Mouse (Mus musculus) heart, adult 18-20 months (tissue): ENCODE data around the gene Taldo1. TPM values are rescaled to one million over a fixed set of nuclear protein-coding genes. Genes with fewer than 3 reads are reported as not detected.
A peak's percentile ranks its signal among the peaks of the same experiment; 100 is the strongest.

Experiments
- DNase-seq, 2 experiments: peaks; one replicate each; pipeline ENCODE4 v3.0.0; 2021 to 2022; ENCODE audit warnings: mixed read lengths in 1 of 2
- long read RNA-seq, 2 experiments: library from polyadenylated mRNA; stranded (forward); transcript quantifications; one replicate each; pipeline ENCODE4 v2.0.0; 2021
- total RNA-seq, 2 experiments: library from RNA; stranded (reverse); gene quantifications; 2 replicates each; pipeline ENCODE4 v1.2.3; 2021

Gene Taldo1
- 100 to 1,000 TPM; 106 to 141 TPM for total RNA-seq
- long read RNA-seq, experiment 1, transcript Taldo1-201 (8 exons, 1,229 nt), result major isoform, 150 of 158 reads
- long read RNA-seq, experiment 1, partial matches to known transcripts, result 8 of 158 reads
- long read RNA-seq, experiment 1, other reads (novel, unspliced or antisense), result 0 of 158 reads
- long read RNA-seq, experiment 2, transcript Taldo1-201 (8 exons, 1,229 nt), result major isoform, 134 of 137 reads
- long read RNA-seq, experiment 2, partial matches to known transcripts, result 1 of 137 reads
- long read RNA-seq, experiment 2, other reads (novel, unspliced or antisense), result 1 of 137 reads

DNA sequence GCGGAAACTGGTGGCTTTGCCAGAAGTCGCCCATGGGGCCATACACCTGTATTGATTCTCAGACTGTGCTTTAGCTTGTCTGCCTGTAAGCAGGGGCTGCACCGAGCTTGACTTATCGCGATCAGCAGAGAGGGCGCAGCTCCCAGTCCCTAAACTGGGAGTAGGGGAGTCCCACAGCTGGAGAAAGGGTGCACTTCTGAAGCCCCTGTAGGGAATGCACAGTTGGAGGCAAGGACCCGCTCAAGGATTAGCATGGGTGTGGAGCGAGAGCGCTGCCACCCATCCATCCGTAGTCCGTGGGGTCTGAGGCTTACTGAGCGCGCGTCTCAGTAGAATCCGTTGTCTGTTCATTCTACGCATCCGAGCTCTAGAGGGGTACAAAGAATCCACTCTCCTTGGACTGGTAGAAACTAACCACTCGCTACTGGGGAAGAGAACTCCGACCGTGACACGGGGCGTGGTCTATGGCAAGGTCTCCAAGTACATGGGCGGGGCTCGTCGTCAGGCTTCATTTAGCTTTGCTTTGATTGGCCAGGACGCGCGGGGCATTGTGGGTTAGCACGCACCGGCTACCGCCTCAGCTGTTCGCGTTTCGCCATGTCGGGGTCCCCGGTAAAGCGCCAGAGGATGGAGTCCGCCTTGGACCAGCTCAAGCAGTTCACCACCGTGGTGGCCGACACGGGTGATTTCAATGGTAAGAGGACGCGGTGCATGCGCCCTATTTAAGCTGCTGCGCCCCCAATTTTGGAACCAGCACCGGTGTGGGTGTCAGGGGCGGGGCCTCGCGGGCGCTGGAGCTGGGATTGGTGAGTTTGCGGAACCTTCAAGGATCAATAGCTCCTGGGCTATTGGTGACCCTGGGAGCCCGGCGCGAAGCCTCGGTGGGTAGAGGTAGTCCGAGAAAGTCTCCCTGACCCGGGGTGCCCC is at the start of gene Taldo1:
Taldo1 (plus strand) TSS at position 575 of the 927 bp plus-strand sequence.
- peak; percentile 98 for DNase-seq

DNA sequence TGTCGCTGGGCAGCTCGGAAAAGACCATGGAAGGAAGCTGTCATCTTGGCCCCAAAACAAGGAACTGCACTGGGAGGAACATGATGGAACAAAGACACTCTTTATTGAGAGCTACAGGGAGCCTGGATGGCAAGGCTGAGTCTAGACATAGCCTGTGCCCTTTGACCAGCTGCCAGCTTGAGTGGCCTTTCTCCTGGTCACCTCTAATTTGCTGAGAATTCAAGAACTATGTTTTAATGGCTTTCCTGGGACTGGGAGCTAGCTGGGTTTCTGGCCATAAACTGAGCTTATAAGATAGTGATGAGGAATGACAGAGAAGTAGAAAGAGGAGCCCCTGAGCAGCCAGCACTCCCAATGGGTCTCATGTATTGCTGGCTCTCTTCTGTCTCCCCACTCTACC is 48.8 kb upstream of the Taldo1 start:
- no peak for DNase-seq

DNA sequence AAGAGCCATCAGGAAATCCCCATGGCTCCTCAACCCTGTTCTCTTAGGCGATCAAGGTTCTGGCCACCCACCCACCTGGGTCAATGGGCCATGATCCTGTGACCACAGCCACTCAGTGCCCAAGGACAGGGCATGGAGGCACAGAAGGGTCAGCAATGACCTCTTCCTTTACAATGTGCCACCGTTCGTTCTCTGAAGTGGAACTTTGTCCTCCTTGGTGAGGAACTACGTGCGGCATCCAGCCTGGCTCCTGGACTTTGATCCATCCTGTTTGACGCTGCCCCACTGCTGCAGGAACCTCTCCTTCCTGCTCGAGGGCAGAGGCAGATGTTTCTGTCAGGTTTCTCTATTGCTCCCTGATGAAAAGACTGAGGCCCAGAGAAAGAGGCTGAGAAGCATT is 48.3 kb upstream of the Taldo1 start:
- DNase-seq, result no peak

DNA sequence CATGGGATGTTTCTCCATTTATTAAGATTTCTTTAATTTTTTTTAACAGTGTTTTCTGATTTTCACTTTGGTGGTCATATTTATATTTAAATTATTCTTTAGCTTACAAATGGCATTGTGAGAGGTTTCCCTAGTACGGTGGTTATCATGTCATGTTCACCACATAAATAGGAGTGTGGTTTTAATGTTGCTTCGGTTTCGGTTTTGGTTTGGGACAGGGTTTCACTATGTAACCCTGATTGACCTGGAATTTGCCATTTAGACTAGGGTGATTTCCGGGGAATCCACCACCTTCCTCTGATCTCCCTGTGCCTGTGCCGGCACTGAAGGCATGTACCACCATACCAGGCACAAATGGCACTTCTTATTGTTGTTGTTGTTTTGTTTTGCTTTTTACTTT is 47.2 kb upstream of the Taldo1 start:
- no peak for DNase-seq

DNA sequence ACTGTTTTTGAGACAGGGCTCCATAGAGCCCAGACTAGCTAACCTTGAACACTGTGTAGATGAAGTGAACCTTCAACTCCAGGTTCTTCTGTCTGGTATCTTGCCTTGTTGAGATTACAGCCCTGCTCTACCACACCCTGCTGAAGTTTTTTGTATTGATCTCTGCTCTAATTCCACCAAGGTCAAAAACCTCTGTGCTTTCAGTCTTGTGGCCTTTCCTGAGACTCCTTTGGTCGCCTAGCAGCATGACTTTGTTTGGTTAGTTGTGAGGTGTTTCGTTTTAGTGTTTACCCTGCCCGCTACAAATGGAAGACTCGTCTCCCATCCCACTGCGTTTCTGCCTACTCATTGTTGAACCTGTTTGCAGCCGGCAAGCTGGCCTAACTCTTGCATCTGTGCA is 40.9 kb upstream of the Taldo1 start:
- no peak for DNase-seq

DNA sequence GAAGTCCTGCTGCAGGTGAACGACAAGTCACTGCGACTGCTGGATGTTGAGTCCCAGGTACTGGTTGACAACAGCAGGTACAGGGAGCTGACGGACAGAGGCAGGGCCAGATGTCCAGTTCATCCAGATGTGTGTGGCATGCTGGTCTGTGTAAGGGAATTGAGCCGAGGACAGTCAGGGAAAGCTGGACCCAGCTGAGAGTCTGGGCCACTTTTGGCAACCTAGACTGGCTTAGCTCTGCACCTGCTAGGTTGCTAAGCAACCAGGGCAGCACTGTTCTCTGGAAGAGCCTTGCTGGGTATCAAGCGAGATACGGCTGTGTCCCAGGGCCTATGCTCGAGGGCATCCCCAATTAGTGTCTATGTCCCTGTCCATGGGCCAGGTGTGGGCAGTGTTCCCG is 36.9 kb upstream of the Taldo1 start:
- no peak for DNase-seq

DNA sequence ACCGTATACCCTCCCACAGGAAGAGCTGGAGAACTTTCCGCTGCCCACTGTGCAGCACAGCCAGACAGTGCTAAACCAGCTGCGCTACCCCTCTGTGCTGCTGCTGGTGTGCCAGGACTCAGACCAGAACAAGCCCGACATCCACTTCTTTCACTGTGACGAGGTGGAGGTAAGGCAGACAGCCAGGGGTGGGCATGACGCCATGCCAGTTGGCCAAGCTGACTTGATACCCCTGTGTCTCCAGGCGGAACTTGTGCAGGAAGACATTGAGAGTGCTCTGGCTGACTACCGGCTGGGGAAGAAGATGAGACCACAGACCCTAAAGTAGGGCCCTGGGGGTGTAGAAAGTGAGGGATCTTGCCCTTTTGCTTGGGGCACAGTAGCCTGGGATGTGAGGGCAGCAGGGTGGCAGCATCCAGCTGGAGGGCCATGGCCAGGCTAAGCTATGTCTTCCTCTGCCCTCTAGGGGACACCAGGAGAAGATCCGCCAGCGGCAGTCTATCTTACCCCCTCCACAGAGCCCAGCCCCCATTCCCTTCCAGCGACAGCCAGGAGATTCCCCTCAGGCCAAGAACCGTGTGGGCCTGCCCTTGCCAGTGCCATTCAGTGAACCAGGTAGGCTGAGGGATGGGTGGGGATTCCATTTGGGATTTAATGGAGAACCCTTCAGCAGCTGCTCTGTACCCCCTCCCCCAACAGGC is 36.2 kb upstream of the Taldo1 start:
- no peak for DNase-seq

DNA sequence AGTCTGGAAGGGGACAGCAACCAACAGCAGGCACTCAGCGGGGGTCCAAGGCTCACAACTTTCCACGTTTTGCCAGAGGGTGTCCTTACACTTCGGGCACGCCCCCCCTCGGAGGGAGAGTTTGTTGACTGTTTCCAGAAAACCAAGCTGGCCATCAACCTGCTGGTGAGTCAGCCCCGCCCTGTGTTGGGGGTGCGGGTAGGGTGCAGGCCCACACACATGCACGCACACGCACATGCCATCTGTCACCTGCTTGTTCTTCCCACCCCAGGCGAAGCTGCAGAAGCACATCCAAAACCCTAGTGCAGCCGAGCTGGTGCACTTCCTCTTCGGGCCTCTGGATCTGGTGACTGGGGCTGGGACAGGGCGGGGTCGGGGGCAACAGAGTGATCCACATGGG is 35.0 kb upstream of the Taldo1 start:
- no peak for DNase-seq

DNA sequence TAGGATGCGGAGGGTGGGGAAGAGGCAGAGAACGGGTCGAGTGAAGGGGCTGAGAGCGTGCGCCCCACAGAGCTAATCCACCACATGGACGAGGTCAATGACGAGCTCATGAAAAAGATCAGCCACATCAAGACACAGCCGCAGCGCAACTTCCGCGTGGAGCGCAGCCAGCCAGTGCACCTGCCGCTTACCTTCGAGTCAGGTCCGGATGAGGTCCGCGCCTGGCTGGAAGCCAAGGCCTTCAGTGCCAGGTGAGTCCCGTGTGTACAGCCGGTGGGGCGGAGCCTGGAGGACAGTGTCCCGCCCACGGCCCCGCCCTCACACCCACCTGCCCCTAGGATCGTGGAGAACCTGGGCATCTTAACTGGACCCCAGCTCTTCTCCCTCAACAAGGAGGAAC is 30.5 kb upstream of the Taldo1 start:
- DNase-seq, result no peak

DNA sequence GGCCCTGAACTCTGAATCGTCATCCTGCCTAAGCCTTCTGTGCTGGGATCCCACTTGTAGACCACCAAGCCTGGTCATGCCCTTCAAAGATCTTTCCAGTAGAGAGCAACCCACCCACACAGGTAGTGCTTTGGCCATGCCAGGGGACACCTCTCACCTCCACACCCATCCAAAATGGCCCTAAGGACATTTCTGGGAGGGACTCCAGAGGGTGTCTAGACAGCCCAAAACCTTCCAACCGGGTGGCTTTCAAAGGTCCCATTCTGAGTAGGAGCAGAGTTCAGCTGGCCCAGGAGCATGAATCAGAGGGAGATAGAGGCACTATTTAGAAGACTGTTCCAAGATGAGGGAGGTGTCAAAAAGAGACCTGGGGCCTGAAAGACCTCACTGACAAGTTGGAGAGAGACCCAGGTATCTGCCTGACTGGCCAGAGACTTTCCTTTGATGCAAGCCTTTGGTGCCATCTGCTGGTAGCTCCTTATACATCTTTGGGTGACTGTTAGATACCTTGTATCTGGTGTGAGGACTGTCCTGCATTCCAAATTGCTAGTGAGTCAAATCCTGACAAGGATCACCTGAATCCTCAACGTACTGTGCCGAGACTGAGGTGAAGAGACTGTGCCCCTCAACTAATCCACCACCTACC is 28.8 kb upstream of the Taldo1 start:
- DNase-seq, result peak; percentile 66 to 80

DNA sequence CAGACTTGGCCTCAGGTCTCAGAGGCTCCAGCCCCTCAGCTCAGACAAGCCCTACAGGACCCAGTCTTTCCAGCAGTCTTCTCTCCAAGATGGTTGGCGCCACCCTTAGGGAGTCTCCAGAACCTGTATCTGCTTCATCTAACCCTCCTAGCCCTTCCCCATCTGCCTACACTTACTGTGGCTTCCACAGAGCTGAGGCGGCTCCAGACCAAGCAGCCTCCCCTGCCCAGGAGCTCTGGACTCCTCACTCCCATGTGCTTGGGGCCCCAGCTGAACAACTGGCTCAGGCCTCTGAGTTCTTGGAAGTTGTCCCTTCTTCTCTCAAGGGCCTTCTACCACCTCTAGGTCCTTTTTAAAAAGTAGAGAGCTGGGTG is 28.3 kb upstream of the Taldo1 start:
- DNase-seq, result no peak

DNA sequence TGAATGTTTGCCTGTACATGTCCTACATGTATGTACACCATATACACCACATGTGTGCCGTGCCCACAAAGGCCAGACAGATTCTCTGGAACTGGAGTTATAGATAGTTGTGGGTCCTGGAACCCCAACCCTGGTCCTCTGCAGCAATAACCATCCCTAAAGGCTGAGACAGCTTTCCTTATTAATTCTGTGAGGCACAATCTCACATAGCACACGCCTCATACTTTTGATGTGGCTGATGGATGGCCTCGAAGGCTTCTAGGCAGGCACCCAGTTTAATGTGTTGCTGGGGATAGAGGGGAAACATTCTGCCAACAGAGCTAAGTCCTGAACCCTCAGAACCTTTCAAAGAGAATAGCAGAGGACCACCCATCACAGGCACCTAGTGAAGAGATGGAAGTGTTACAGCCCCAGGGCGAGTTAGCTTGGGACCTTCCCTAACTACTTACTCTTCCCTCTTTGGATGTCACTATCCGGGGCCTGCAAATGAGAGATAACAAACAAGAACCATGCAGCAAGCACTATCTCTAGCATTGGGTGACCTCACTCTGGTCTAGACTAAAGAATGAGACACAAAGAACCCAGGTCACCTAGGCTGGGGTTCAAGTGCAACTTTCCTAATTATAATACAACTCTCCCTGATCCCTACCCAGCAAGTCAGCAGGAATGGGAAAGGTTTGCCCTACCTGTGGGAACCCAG is 27.5 kb upstream of the Taldo1 start:
- no peak for DNase-seq

DNA sequence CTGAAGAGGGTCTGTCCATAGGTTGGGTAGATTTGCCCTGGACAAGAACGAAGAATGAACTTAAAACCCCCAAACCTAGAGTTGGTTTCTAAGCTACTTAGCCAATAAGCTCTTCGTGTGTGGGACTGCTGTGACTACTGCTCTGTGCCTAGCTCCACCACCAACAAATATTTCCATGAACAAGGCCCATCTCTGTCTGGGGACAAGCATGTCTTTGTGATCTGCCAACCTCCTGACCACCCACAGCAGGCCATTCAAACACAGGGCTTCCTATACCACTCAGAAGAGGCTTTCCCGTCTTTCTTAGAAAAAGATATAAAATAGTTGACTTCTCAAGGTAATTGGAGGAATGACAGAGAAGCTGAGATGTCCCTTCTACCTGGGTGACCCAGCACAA is 27.0 kb upstream of the Taldo1 start:
- no peak for DNase-seq

DNA sequence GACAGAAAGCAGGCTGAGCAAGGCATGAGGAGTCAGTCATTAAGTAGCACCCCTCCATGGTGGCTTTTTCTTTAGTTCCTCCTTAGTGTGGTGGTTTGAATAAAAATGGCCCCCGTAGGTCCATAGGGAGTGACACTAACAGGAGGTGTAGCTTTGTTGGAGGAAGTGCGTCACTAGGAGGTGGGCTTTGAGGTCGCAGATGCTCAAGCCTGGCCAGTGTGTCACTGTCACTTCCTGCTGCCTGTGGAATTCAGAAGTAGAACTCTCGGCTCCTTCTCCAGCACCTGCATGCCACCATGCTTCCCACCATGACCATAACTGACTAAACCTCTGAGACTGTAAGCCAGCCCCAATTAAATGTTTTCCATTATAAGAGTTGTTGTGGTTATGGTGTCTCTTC is 24.6 kb upstream of the Taldo1 start:
- DNase-seq, result no peak

DNA sequence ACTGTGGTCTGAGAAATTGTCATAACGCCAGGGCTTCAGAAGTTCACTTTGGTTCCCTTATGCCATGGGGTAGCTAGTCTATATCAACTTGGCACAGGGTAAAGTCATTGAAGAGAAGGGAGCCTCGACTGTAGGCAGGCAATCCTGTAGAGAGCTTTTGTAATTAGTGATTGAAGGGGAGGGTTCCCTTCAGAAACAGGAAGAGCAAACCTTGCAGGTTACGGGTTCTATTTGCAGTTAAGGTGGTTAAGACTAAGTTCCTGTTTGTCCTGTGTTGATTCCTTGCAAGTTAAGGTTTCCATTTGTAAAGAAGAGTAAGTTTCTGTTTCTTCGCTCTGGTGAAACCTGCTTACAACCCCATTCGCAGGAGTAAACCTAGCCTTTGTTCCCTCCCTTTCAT is 22.1 kb upstream of the Taldo1 start:
- DNase-seq, result no peak

DNA sequence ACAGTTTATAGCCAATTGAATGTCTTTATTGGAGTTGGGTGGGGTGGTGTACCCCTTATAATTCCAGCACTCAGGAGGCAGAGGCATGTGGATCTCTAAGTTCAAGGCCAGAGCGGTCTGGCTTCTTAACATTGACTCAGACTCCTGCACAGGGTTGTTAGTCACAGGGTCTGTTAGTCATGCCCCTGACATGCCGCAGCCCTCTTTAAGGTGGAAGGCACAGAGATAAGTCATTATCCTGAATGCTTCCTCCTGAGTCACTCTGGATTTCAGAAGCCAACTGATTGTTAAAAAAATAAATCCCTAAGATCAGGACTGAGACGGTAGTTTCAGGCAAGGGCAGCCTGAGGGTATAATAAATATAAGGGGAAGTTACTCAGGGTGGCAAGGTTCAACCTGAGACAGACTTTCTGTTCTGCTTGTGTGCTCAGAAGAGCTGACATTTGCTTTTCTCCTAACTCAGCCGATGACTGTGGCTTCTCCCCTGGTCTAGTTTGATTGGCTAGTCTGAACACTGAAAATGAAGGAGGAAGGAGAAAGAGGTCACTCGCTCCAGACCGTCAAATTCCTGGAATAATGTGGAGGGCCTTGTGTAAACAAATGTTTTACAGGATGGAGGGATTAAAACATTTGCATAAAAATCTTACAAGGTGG is 19.9 kb upstream of the Taldo1 start:
- DNase-seq, result no peak

DNA sequence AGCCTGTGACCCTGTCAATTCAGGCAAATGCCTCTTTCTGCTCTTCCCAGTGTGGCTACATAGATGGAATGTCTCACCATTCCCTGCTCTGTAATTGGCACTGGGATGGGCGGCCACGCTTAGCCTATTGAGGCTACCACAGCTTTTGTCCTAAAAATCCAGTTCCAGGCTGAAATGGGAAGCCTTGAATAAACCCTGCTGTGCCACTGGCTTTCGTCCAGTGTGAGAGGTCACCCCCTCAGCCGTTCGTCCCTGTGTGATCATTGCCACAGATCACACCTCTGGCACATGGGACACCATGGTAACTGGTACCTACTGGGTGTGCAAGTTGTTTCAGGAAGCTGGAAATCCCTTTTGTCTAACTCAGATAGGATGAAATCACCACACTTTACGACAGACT is 18.4 kb upstream of the Taldo1 start:
- no peak for DNase-seq

DNA sequence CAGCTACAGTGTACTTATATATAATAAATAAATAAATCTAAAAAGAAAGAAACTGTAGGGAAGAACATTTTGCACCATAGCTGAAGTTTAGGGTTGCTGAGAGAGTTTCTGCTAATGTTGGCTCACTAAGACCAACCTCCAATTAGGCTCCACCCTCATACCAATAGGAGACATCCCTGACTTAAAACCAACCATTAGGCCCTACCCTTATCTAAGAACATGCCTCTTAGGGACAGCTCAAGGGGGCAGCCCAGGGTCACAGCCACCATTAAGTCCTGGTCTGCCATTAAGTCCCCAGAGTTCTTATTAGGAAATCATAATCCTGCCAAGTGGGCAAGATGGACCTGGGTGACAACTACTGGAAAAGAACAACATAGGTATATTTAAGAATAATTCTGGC is 17.6 kb upstream of the Taldo1 start:
- DNase-seq, result no peak

DNA sequence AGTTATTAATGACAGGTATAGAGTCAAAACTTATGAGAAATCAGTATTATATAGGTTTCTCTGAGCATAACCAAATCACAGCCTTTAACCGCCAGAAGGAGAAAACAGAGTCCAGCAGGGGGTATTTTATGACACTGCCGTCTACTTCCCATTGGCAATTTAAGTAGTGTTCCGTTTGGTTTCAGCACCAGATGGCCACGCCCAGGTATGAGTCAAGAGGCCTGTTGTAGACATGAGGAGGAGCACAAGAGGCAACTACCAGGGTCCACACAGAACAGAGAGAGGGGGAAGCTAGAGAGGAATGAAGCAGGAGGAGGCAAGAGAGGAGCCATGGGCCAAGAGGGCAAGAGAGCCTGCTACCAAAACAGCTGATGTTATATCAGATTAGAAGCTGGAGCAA is 12.4 kb upstream of the Taldo1 start:
- DNase-seq, result no peak

DNA sequence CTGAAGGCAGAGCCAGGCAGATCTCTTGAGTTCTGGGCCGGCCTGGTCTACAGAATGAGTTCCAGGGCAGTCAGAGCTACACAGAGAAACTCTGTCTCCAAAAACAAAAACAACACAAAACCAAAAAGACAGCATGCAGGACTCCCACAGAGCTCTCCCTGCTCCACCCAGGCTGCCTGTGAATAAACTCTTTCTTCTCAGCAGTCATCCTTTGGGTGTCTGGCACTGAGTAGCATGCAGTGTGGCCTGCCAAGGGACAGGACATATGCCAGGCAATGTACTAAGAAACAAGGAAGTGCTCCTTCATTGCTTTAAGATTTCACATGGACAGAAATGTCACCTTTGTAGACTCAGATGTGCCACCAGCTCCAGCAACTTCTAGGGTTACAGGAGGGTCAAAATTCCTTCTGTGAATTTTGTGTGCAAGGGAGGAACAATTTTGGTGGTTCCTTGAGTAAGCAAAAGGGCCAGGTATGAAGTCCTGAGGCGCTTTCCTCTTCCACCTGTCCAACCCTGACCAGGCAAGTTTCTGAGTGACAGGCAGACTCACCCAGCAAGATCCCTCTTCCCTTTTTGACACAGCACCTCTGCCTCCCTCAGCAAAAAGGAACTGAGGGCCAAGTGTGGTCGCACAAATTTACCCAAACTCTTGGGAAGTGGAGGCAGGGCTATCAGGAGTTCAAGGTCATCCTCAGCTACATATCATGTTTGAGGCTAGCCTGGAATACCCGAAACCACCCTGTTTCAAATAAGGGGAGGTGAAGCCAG is 10.7 kb upstream of the Taldo1 start:
- no peak for DNase-seq
